8 mouse cellular contexts compared by ENCODE assay signal in genomic region chr15:103366376-103367149, GRCm38 (mm10). TPM values are rescaled to one million over a fixed set of nuclear protein-coding genes. Genes with fewer than 3 reads are reported as not detected.
A peak's percentile ranks its signal among the peaks of the same experiment; 100 is the strongest.
DNase-seq lines count a peak whose midpoint lies in the region; ATAC-seq and TF ChIP-seq lines count a peak whose summit lies in the region.

TSS of gene Itga5 (minus strand) at chr15:103366763.

- peak within 1 kb of the TSS; percentile 67 for H3K4me2 ChIP-seq in embryonic facial prominence, embryonic 12.5 days (replicated peaks)
- peak within 1 kb of the TSS; percentile 89 for H3K4me2 ChIP-seq in heart, embryonic 13.5 days
- H3K4me2 ChIP-seq in kidney, postnatal 0 days (ENCODE audit: low read length), result peak within 1 kb of the TSS; percentile 98

- H3K27me3 ChIP-seq in embryonic facial prominence, embryonic 12.5 days, result 0 out of 2 replicates have a peak, but pooled peaks cover 4% of the 10 kb centered on the region
- no peaks in the 10 kb centered on the region for H3K27me3 ChIP-seq in heart, embryonic 13.5 days (replicated peaks)
- H3K27me3 ChIP-seq in kidney, postnatal 0 days (ENCODE audit: insufficient read depth, low read length), result no peaks in the 10 kb centered on the region

- no peaks in the 10 kb centered on the region for H3K36me3 ChIP-seq in embryonic facial prominence, embryonic 12.5 days
- 0 out of 2 replicates have a peak, but pooled peaks cover 6% of the 10 kb centered on the region for H3K36me3 ChIP-seq in heart, embryonic 13.5 days
- no peaks in the 10 kb centered on the region for H3K36me3 ChIP-seq in kidney, postnatal 0 days (ENCODE audit: insufficient read depth, low read length)

- ATAC-seq in embryonic facial prominence, embryonic 12.5 days (ENCODE audit: insufficient number of reproducible peaks, insufficient read depth, low FRiP score, low TSS enrichment), result peak; percentile 62
- ATAC-seq in heart, embryonic 13.5 days (ENCODE audit: extremely low read depth, insufficient number of reproducible peaks, low FRiP score, low TSS enrichment), result peak; percentile 55; the same call in 1 of the 2 replicates
- peak; percentile 65 for ATAC-seq in kidney, postnatal 0 days (replicated peaks; ENCODE audit: low FRiP score, low read depth)

- no peaks in the 10 kb centered on the region for H3K9me3 ChIP-seq in embryonic facial prominence, embryonic 12.5 days
- no peaks in the 10 kb centered on the region for H3K9me3 ChIP-seq in heart, embryonic 13.5 days
- no peaks in the 10 kb centered on the region for H3K9me3 ChIP-seq in kidney, postnatal 0 days (replicated peaks; ENCODE audit: low read length)

- WGBS in embryonic facial prominence, embryonic 12.5 days, result under 1% methylated on average over 50 of the region's 51 CpGs
- WGBS in heart, embryonic 13.5 days, result under 1% methylated on average over 51 of the region's 51 CpGs
- under 1% methylated on average over 41 of the region's 51 CpGs for WGBS in kidney, postnatal 0 days

- peak within 1 kb of the TSS; percentile 93 for H3K9ac ChIP-seq in embryonic facial prominence, embryonic 12.5 days
- H3K9ac ChIP-seq in heart, embryonic 13.5 days, result peak within 1 kb of the TSS; percentile 100
- peak within 1 kb of the TSS; percentile 94 for H3K9ac ChIP-seq in kidney, postnatal 0 days (ENCODE audit: low read depth, low read length)

- H3K4me1 ChIP-seq in embryonic facial prominence, embryonic 12.5 days, result peaks cover 30% of the 10 kb centered on the region
- H3K4me1 ChIP-seq in heart, embryonic 13.5 days, result peaks cover 78% of the 10 kb centered on the region
- 0 out of 2 replicates have a peak, but pooled peaks cover 7% of the 10 kb centered on the region for H3K4me1 ChIP-seq in kidney, postnatal 0 days (replicated peaks; ENCODE audit: insufficient read depth, low read length)

- peak; percentile 35 for DNase-seq in right cerebral cortex, postnatal 14 days
- DNase-seq in right cerebral cortex, adult 18-20 months, result no peak
- DNase-seq in kidney, postnatal 0 days (ENCODE audit: low spot score), result peak; percentile 83
- DNase-seq in lung, postnatal 4 days, result peak; percentile 83 to 86
- DNase-seq in retina, postnatal 1 day, result peak; percentile 68
- DNase-seq in cerebellum, adult 11 months, result no peak

- TF ChIP-seq CTCF in kidney, postnatal 0 days (IDR thresholded peaks at IDR 0.05; ENCODE audit: low read depth), result peak; percentile 35; the same call in 1 of the 2 replicates

- peak within 1 kb of the TSS; percentile 91 for H3K27ac ChIP-seq in embryonic facial prominence, embryonic 12.5 days
- H3K27ac ChIP-seq in heart, embryonic 13.5 days (replicated peaks), result peak within 1 kb of the TSS; percentile 98
- H3K27ac ChIP-seq in kidney, postnatal 0 days, result peak within 1 kb of the TSS; percentile 79

- H3K4me3 ChIP-seq in embryonic facial prominence, embryonic 12.5 days, result peak within 1 kb of the TSS; percentile 95
- peak within 1 kb of the TSS; percentile 95 for H3K4me3 ChIP-seq in heart, embryonic 13.5 days
- peak within 1 kb of the TSS; percentile 81 for H3K4me3 ChIP-seq in kidney, postnatal 0 days (replicated peaks; ENCODE audit: low read depth, low read length)

RNA-seq across cellular contexts. Expression of gene Itga5, which starts in this region (rescaled TPM):
- 49.4 and 50.9 TPM in 2 replicates for polyA plus RNA-seq in embryonic facial prominence, embryonic 12.5 days (2016; fragmentation: Nextera tagmentation; extraction: Ambion mirVana)
- 76.4 and 78.0 TPM in 2 replicates for polyA plus RNA-seq in heart, embryonic 13.5 days (2015; fragmentation: Nextera tagmentation; extraction: Ambion mirVana)
- polyA plus RNA-seq in kidney, postnatal 0 days (2015; fragmentation: Nextera tagmentation; extraction: Ambion mirVana), result 19.4 and 22.0 TPM in 2 replicates

Comparison
In these comparisons a context has a peak if more than half of its experiments do, and no peak if none do; other contexts are left out.
1. DNase-seq: peak in right cerebral cortex, postnatal 14 days (single experiment), kidney, postnatal 0 days (single experiment), lung, postnatal 4 days (2 of 2) and retina, postnatal 1 day (single experiment); none in right cerebral cortex, adult 18-20 months (single experiment) and cerebellum, adult 11 months (single experiment).
2. Peak in every context shown above with its lines, with median percentiles within 50 percentile points of each other: ATAC-seq, H3K27ac ChIP-seq, H3K4me2 ChIP-seq, H3K4me3 ChIP-seq and H3K9ac ChIP-seq.